Mouse (Mus musculus): Measurements from ENCODE around the gene Mdm2.
"Not testable (repeated sequence)": the region's sequence is repeated elsewhere in the genome, so short reads cannot be mapped to it uniquely, and the experiment has no call there.

Mdm2 gene

DNA sequence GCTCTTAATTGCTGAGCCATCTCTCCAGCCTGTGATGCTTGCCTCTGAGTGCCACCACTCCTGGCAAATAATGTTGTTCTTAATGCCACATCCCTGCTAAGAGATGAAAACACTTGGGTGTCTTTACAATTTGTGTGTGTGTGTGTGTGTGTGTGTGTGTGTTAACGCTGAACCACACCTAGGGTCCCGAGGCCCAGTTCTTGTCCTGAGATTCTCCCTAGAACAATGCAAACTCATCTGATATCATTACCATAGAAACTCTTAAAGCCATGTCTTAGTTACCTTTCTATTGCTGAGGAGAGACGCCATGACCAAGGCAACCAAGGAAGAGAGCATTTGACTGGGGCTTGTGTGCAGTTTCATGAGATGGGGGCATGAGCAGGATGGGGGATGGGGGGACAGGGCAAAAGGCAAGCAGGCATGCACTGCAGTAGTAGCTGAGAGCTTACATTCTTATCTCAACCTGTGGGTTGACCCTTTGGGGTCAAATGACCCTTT, 3.5 kb upstream of the Mdm2 start:
- DNase-seq (ENCODE audit: low read depth in 1 of 2, low spot score in 2 of 2), result no peak

DNA sequence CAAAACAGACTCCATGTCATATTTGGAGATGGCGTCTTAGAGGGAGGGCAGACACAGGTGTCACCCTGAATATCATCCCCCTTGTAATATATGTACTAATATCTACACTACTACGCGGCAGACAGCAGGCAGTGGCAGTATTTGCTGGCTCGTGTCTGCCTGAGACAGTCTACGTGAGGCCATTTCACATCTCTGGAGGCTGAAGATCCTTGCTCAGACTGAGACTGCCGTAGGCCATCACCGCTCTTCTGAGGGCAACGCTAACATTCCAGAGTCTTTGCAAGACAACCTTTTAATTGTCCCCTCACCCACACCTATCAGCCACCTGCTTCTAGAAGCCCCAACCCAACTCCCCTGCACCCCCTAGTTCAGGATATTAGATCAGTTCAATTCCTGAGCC, 2.9 kb upstream of the Mdm2 start:
- DNase-seq (ENCODE audit: low read depth in 1 of 2, low spot score in 2 of 2), result no peak

DNA sequence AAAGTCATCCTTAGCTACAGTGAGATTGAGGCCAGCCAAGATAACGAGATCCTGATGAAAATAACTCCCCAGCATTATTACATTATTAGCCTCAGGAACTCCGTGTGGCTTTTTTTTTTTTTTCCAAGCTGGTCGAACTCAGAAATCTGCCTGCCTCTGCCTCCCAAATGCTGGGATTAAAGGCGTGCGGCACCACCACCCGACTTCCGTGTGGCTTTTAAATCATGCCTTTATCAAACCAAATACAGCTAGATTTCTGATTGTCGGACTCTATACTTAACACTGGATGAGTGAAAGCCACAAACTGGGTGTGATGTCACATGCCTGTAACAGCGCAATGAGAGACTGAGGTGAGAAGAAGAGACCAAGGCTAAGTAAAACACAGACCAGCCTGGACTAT, 2.3 kb upstream of the Mdm2 start:
- DNase-seq (ENCODE audit: low read depth in 1 of 2, low spot score in 2 of 2), result no peak

DNA sequence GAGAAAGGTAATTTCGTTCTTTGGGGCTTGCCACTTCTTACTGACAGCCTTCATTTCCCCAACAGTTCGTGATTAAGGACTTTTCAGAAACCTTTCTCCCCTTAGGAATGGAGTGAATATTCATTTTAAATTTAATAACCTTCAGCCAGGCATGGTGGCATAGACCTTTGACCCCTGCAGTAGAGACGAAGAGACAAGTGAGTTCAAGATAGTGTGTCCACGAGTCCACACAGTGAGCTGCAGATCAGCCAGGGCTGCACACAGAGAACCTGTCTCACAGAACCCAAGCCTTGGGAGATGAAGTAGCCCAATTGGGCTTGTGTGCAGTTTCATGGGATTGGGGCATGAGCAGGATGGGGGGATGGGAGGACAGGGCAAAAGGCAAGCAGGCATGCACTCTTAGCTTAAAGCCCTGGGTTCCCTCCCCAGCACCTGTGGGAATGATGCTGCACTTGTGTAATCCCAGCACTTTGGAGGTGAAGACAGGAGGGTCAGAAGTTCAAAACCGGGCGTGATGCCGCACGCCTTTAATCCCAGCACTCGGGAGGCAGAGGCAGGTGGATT, 1.7 kb upstream of the Mdm2 start:
- no peak for DNase-seq (ENCODE audit: low read depth in 1 of 2, low spot score in 2 of 2)

DNA sequence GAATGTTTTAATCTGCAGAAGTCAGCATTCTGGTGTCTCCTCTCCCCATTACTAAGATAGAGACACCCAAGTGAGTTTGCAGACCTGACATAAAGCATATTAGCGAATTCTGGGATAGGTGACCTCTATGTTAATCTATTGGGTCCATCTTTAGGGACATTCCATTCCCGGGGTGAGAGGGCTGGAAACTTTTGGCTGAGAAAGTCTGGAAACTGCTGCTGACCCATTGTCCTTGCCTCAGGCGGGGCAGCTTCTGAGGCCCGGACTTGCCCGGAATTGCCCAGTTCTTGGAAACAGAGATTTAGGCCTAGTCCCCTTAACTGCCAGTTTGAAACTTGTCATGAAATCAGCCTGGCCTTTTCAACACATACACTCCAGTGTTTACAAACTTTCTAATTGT, 850 bp upstream of the Mdm2 start:
- no peak for DNase-seq (ENCODE audit: low read depth in 1 of 2, low spot score in 2 of 2)

DNA sequence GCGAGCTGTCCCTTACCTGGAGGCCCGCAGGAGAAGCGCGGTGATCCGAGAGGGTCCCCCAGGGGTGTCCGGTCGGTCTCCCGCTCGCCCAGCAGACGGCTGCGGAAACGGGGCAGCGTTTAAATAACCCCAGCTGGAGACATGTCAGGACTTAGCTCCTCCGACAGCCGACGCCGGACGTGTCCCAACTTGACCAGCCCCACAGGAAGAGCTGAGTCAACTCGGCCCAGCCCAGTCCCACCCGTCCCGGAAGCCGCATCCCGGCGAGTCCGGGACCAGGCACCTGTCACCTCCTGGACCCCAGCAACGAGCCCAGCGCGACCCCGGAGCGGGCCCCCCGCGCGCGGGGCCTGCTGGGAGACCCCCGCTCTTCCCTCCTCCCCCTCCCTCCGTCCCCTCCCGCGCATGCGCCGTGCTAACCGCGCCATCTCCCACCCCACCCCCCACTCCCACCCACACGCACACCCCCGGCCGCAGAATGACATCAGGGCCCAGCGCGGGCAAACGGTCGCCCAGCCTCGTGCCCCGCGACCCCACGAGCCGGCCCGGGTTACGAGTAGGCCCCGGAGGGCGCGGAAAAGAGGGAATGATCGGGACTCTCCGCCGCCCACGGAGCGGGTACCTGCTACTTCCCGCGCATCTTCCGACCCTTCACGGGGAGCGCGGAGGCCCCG, 491 bp downstream of the Mdm2 start:
- DNase-seq (ENCODE audit: low read depth in 1 of 2, low spot score in 2 of 2), result peak; percentile 43 to 60

DNA sequence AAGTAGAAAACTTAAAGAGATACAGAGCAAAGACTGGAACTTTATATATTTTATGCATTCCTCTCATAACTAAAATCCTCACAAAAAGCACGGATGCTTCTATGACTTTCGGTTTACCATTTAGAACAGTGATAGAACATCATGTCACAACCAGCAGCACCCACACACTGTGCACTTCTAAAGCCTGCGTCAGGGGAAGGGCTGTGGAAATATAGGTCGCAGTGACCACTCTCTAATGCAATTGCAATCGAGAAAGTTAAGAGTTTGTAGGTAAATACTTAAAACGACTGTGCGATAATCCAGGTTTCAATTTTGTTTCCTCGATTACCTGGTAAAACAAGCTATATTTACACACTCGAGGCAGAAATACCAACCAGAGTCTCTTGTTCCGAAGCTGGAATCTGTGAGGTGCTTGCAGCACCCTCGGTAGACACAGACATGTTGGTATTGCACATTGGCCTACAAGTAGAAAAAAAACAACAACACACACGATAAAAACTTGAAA, 1.2 kb downstream of the Mdm2 start:
- DNase-seq (ENCODE audit: low read depth in 1 of 2, low spot score in 2 of 2), result no peak

DNA sequence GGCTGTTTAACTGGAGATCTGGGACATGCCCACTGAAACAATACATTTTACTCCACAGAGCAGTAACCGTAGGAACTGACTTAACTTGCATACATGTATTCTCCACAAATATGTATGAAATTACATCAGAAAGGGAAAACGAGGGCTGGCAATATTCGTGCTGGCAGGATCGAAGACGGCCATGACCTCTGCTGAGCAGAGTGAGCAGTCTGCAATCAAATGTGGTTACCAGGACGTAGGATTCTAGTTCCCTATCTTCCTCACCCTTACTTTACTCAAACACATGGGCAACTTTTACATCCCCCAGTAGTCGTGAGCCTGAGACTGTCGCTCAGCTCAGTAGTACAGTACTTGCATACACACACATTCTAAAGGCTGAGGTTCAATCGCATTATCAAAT, 1.7 kb downstream of the Mdm2 start:
- no peak for DNase-seq (ENCODE audit: low read depth in 1 of 2, low spot score in 2 of 2)

DNA sequence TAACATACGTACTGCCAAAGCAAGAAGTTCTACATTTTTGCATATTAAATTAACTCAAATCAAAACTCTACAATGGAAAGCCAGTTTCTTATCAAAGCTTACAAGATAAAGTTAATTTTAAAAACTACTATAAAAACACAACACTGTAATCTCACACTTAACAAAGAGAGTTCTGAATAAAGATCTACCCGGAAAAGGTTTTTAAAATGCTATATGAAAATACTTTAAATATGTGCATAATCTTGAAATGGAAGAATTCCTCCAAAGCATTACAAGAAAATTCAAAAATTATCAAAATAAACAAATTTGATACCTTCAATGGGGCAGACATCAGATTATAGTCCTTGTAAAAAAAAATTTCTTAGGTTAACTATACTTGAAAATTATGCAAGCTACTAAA, 2.2 kb downstream of the Mdm2 start:
- no peak for DNase-seq (ENCODE audit: low read depth in 1 of 2, low spot score in 2 of 2)

DNA sequence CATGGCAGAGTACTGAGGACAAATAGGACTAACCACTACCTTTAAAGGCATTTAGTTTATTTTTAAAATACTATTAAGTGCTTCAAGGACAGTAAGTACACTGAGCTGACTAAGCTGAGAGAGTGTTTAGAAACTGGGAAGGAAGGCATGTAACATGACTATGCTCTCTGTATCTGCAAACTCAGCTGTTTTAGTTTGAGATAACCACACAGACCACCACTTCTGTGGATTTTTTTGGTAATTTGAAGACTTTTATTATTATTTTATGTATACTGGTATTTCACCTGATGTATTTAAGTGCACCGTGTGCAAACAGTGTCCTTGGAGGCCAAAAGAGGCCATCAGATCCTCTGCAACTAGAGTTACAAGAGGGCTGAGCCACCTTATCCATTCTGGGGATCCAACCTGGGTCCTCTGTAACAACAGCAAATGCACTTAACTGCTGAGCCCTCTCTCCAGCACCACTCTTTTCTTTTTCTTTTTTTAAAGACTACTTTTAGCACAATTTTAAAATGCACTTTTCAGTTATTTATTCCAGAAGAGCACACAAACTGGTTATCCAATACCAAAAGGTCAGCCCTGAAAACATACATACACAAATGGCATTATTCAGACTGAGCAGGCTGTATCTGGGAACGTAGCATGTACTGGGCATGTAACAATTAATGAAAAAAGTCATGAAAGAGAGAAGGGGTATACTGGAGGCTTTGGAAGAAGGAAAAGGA, 3.3 kb downstream of the Mdm2 start:
- DNase-seq (ENCODE audit: low read depth in 1 of 2, low spot score in 2 of 2), result no peak

DNA sequence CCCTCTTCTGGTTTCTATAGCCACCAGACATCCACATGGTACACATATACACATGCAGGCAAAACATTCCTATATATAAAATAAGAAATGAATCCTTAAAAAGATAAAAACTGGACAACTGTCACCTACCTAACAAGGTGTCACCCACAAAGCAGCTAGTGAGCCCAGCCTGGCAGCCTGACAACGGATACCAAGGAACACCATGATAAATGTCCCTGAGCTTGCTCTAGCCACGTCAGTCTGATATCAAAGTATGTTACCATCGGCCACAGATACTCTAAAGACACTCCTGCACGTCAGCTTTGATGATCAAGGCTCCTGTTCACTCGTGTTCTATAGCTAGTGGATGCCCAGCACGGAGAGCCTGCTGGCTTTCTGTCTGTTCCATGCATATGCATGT, 4.1 kb downstream of the Mdm2 start:
- DNase-seq (ENCODE audit: low read depth in 1 of 2, low spot score in 2 of 2), result no peak

DNA sequence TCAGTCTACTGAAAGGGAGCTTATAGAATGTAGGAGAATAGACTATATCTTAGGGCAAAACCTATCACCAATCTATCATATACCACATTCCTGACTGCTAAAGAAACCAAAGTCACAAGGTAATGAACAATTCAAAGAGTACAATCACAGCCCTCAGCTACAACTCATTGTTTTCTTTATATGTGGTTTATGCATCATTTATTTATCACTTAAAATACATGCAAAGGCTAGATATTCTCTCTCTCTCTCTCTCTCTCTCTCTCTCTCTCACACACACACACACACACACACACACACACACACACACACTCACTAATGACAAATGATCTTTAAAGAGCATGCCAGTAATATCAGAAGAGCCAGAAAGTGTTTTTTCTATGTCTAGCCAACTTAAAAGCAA, 4.8 kb downstream of the Mdm2 start:
- no peak for DNase-seq (ENCODE audit: low read depth in 1 of 2, low spot score in 2 of 2)

DNA sequence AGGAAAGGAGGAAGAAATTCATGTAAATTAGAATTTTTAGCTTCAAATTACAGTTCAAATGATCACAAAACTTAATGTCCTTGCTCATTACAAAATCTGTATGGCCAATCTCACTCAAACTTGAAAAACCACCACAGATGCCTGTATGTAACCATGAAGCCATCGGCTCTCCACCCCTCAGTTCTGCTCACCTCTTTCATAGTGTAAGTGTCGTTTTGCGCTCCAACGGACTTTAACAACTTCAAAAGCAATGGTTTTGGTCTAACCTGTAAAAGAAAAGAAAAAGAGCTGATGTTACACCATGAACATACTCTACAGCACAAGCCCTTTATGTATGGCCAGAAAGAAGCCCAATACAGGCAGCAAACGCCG, 5.6 kb downstream of the Mdm2 start:
- no peak for DNase-seq (ENCODE audit: low read depth in 1 of 2, low spot score in 2 of 2)

DNA sequence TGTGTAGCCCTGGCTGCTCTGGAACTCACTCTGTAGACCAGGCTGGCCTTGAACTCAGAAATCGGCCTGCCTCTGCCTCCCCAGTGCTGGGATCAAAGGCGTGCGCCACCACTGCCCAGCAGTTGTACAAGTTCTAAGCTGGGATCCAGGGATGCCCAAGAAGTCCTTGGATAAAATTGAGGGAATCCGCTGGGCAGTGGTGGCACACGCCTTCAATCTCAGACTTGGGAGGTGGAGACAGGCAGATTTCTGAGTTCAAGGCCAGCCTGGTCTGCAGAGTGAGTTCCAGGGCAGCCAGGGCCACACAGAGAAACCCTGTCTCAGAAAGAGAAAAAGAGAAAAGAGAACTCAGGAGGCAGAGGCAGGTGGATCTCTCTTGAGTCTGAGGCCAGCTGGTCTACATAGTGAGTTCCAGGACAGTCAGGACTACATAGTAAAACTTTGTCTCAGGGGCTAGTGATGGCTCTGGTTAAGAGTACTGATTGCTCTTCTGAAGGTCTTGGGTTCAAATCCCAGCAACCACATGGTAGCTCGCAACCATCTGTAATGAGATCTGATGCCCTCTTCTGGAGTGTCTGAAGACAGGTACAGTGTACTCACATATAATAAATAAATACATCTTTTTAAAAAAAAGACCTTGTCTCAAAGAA, 6.1 kb downstream of the Mdm2 start:
- DNase-seq (ENCODE audit: low read depth in 1 of 2, low spot score in 2 of 2), result not testable (repeated sequence)

DNA sequence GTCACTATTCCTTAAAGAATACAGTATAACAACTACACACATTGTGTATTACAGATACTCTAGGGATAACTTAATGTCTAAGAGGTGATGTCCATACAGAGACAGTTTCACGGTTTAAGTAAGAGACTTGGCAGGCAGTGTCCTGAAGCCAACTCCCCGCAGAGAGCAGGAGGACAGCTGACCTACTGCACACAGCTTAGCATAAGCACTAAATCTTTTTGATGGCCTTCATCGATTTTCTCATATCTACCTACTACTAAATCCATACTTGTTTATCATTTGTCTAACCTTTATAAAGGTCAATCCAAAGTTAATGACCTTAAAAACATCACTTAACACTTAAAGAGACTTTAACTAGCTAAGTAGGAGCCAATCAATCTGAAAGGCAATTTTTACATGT, 7.1 kb downstream of the Mdm2 start:
- no peak for DNase-seq (ENCODE audit: low read depth in 1 of 2, low spot score in 2 of 2)

DNA sequence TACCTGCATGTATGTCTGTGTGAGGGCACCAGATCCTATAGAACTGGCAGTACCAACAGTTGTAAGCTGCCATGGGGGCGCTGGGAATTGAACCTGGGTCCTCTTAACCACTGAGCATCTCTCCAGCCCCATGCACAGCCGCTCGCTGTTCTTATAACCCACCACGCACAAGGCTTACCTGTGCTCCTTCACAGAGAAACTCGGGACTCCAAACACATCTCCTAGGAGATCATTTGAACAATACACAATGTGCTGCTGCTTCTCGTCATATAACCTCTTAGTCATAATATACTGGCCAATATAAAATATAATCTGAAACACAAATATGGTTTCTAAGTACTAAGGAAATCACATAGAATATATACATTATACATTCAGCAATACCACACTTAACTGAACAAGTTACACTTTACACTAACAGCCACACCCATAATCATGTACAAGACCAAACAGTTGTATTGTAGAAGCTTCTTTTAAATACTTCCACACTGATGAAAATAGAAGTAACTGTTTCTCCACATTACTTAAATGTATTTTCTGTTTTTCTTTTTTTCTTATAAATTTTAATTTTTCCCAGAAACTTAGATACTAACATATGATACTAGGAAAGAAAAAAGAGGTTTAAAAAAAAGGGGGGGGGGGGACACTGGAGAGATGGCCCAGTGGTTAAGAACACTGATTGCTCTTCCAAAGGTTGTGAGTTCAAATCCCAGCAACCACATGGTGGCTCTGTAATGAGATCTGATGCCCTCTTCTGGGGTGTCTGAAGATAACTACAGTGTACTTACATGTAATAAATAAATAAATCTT, 8.3 kb downstream of the Mdm2 start:
- DNase-seq (ENCODE audit: low read depth in 1 of 2, low spot score in 2 of 2), result no peak

DNA sequence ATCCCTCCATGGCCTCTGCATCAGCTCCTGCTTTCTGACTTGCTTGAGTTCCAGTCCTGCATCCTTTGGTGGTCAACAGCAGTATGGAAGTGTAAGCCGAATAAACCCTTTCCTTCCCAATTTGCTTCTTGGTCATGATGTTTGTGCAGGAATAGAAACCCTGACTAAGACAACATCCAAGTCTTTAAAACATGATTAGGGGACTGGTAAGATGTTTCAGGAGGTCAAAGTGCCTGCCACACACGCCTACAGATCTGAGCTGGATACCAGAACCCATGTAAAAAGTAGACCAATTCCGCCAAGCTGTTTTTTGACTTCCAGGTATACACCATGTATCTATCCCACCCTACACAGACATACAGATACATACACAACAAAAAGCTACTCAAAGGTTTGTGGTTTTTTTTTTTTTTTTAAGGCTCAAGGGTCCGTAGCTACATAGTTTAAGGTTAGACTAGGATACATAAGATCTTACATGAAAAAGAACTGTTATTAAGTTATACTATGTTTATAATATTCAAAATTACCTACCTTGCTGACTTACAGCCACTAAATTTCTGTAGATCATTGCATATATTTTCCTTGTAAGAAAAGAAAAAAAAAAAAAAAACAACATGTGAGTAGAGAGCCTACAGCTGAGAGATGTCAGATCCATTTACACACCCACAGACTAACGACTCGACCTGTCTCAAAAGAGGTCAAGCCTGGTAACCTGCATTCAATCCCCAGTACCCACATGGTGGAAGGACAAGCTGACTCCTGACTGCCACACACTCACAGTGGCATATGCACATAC, 9.3 kb downstream of the Mdm2 start:
- no peak for DNase-seq (ENCODE audit: low read depth in 1 of 2, low spot score in 2 of 2)

DNA sequence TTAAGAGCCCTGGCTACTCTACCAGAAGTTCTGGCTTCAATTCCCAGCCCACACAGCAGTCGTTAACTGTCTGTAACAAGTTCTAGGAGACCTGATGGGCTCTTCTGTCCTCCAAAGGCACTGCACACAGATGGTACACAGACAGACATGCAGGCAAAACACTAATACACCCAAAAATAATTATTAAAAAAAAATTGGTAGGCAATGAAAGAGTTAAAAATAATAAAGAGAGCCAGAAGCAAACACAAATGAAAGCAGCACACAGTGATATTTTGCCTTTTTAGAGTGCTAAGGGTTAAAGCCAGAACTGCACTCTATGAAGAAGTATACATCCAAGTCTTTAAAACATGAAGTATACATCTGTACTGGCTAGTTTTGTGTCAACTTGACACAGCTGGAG, 10.1 kb downstream of the Mdm2 start:
- DNase-seq (ENCODE audit: low read depth in 1 of 2, low spot score in 2 of 2), result no peak

DNA sequence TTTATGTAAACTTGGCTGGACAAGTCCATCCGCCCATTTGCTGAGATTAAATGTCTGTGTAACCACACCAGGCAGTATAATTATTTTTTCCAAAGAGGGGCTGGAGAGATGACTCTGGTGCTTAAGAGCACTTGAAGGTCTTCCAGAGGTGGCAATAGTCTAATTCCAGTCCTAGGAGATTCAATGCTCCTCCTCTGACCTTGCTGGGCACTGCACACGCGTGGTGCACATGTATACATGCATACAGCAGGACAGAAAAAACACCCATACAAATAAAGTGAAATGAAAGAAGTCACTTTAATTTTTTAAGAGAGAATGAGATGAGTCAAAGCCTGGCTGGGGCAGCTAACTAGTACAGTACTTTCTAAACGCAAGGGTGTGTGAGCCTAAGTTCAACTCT, 10.6 kb downstream of the Mdm2 start:
- DNase-seq (ENCODE audit: low read depth in 1 of 2, low spot score in 2 of 2), result no peak
